Mouse (Mus musculus): Measurements from ENCODE around the gene Fbxl7. TPM values are rescaled to one million over a fixed set of nuclear protein-coding genes. Genes with fewer than 3 reads are reported as not detected.

Fbxl7 gene
- total RNA-seq, 2 experiments from 2014 or later, result 3.0 to 3.1 TPM

DNA sequence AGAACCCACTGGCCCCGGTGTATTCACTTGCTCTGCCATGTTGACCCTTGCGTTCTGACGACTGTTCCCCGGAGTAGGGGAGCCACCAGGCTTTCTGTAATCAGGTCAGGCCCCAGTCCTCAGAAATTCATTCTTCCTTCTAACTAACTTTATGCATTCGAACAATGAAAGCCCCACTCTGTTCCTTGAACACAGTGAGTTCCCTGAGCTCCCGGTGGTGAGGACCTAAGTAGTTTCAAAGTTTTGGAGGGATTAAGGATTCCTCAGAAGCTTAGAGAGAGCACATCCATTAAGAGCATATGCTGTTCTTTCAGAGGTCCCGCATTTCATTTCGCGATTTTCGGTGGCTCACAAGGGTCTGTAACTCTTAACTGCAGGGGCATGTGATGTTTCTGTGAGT, 341.8 kb downstream of the Fbxl7 start:
- intact Hi-C loops (cut with DNase I), result no loop called here
- no peak for DNase-seq

DNA sequence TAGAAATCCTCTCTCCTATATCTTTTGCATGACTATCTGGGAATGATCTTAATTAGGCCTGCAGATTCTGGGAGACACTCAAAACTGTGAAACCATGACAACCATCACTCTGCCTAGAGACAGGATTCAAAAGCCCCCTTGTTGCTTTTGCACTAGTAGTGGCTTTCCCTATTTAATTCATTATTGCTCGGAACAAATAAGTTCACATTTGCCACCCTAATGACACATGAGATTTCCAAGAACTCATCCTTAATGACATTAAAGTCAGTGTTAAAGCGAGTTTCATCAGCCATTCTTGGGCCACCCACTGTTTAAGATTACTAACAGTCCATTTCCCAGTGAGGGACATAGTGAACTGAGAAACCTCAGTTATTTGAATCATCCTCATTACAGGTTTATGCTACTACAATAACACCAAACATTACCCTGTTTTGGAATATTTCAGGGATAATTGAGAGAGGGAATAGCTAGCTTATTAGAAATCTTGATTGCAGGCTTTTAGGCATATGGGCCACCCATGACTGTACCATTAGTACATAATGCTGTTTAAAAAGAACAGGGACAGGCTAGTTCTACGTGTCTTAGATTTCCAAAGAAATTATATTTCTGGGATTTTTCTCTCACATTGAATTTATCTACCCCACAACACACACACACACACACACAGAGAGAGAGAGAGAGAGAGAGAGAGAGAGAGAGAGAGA, 361.2 kb downstream of the Fbxl7 start:
- intact Hi-C loops (cut with DNase I), result no loop called here

DNA sequence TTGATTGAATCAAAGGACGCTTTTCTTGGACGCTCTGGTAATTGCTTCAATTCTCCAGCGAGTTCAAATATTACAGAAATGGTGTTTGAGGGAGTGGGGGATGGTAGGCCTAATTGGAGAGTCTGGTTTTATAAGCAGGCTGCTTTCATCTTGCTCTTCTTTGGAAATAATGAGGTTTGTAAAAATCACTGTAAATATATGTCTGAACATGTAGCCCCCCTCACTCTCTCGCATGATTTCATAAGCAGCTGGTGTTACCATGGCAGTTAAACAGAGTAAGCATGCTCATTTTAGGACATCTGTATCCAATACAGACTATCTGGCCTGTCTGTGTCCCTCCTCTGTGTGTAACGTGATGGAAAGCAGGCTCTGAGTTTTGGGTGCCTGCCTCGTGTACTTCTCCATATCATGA, 376.2 kb downstream of the Fbxl7 start:
- no peak for DNase-seq
- intact Hi-C loops (cut with DNase I), result no loop called here

More for the DNA sequence above, 361.2 kb downstream of the Fbxl7 start:
- DNase-seq, result no peak

DNA sequence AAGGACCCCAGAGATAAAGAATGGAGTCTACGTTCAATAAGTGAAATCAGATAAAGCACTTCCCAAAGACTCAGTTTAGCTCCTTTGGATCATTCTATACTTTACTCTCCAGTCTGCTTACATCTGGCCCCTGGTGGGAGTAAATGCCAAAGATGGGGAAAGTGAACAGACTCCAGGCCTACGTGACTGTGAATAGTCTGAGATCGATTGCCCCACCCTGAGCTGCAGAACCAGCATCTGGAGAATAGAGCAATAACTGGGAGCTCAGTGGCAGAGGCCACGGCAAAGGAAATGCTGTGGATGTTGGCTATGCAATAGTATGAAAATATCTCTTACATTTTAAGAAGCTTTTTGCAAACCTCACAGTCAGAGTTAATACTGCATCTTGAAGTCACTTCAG, 394.4 kb downstream of the Fbxl7 start:
- intact Hi-C loops (cut with DNase I), result no loop called here
- no peak for DNase-seq
